Mouse (Mus musculus) intestine, embryonic 16.5 days (tissue): ENCODE data around the gene Dsn1. TPM values are rescaled to one million over a fixed set of nuclear protein-coding genes. Genes with fewer than 3 reads are reported as not detected.

Source experiments
- ATAC-seq: fragments of 200-750 bp; cut with Nextera tagmentation; 2 replicates; pipeline ENCODE4 v1.8.0; 2017; ENCODE audit warnings: moderate TSS enrichment, moderate library complexity
- H3K27ac ChIP-seq: fragments of 300-500 bp; sonication (generic); 2 replicates; pipeline ENCODE4 v1.5.1; 2014; ENCODE audit warnings: mild to moderate bottlenecking, low read length
- H3K27me3 ChIP-seq: fragments of 300-500 bp; sonication (generic); replicated peaks from 2 replicates; pipeline ENCODE4 v1.6.1; 2014; ENCODE audit warnings: low read length, control low read depth, mixed read lengths; ENCODE audit not compliant: control insufficient read depth, insufficient read depth
- H3K36me3 ChIP-seq: fragments of 300-500 bp; sonication (generic); 2 replicates; pipeline ENCODE4 v1.6.1; 2014; ENCODE audit warnings: low read length, control low read depth; ENCODE audit not compliant: control insufficient read depth, insufficient read depth
- H3K4me1 ChIP-seq: fragments of 300-500 bp; sonication (generic); 2 replicates; pipeline ENCODE4 v1.6.1; 2014; ENCODE audit warnings: low read length, control low read depth, mixed read lengths; ENCODE audit not compliant: control insufficient read depth, insufficient read depth
- H3K4me2 ChIP-seq: fragments of 300-500 bp; sonication (generic); 2 replicates; pipeline ENCODE4 v1.6.1; 2014; ENCODE audit warnings: low read depth, low read length, control low read depth
- H3K4me3 ChIP-seq: fragments of 300-500 bp; sonication (generic); 2 replicates; pipeline ENCODE4 v1.5.1; 2014; ENCODE audit warnings: mild to moderate bottlenecking, low read length
- H3K9ac ChIP-seq: fragments of 300-500 bp; sonication (generic); 2 replicates; pipeline ENCODE4 v1.6.1; 2014; ENCODE audit warnings: low read depth, low read length
- H3K9me3 ChIP-seq: fragments of 300-500 bp; sonication (generic); 2 replicates; pipeline ENCODE4 v1.6.1; 2016; ENCODE audit warnings: low read length, control low read depth; ENCODE audit not compliant: control insufficient read depth
- WGBS: fragments of 180-500 bp; shearing (Covaris S2); extraction: QIAGEN DNeasy Blood & Tissue Kit; methylation state at CpG from one replicate; pipeline ENCODE4 v1.1.7; 2014; 5-methylcytosine and 5-hydroxymethylcytosine counted together
- polyA plus RNA-seq: library from polyadenylated mRNA; unstranded; fragments of >200 nt; fragmentation: Nextera tagmentation; extraction: Ambion mirVana; gene quantifications from 2 replicates; pipeline ENCODE4 v1.2.1, GENCODE M21; 2015

Dsn1 gene
- polyA plus RNA-seq, 1 experiment from 2014 or later = 25.3 TPM

DNA sequence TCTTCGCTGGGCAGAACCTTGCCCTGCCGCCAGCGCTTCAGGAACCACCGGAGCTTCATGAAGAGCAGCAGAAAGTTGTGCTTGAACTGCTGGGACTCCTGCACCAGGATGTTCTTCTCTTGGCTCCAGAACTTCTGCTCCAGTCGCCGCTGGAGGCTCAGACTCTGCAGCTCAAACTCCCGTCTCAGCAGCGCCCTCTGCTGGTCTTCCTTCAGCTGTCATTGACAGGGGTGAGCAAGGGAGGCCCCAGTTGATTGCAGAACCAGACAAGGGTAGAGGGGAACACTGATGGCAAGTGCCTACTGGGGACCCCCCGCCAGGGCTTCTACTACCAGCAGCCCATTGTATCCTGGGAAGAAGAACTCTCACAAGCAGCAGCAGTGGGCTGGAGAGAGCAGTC lies 23.9 kb upstream of the Dsn1 start:
- H3K36me3 ChIP-seq = peaks cover 25% of the 10 kb centered on the region
- peak; percentile 44; the same call in 1 of the 2 replicates for ATAC-seq
- WGBS = 43% methylated on average over 9 of the region's 9 CpGs

DNA sequence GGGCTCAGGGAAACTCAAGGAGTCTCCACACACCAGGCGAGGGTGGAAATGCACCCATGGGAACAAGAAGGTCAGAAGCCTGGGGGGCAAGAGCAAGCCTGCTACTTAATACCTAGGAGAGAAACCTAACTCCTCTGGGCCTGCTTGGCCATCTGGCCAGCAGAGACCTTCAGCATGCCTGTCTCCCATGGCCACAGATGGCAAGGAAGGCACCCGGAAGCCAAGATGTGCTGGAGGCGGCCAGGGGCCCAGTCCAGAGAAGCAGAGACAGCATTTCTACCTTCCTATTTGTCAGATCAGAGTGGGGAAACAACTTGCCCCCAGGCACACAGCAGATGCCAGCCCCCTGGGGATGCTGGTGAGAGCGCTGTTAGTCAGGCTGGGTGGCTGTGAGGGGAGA lies 21.3 kb upstream of the Dsn1 start:
- H3K27ac ChIP-seq = no peak overlapping the region
- WGBS = 87% methylated on average over 4 of the region's 4 CpGs

More for the DNA sequence above, 23.9 kb upstream of the Dsn1 start:
- no peak overlapping the region for H3K4me3 ChIP-seq
- no peak overlapping the region for H3K27ac ChIP-seq
- no peaks in the 10 kb centered on the region for H3K9me3 ChIP-seq
- H3K4me1 ChIP-seq = no peaks in the 10 kb centered on the region
- no peak overlapping the region for H3K9ac ChIP-seq
- H3K4me2 ChIP-seq = no peak overlapping the region
- H3K27me3 ChIP-seq = no peaks in the 10 kb centered on the region

DNA sequence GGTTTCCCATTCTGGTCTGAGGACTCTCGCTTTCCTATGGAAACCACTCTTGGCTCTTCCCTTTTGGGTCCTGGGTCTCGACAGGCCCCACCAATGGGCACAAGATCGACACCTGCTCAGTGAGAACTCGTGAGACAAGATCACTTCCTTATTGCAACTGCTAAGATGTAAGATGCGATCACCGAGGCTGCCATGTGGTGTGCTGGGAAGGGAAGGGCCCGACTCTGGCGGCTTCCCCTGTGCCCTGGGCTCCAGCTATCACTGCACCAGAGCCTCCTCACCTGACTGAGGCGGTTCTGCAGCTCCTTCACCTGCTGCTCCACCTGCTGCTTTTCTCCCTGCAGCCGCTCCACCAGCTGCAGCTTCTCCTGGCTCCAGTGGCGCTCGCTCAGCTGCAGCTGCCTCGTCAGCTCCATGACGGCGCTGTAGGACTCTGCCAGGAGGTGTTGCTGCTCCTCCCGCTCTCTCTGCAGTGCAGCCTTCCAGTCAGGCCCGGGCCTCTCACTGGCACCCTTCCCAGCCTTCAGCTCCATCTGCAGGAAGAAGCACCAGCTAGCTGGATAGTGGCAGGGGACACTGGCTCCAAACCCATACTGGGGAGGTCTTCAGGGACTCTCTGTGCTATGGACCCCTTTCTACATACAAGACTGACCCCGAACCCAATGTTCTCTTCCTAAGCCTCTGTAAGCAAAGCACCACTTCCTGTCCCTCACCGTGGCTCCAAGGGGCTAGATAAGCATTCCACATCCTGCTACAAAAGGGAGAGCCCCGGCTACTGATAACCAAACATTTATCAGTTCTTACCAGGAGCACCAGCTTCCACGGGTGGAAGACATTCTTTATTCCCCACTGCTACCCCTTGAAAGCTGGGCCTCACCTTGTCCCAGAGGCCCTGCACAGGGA lies 20.4 kb upstream of the Dsn1 start:
- H3K4me3 ChIP-seq = no peak overlapping the region
- peaks cover 35% of the 10 kb centered on the region for H3K36me3 ChIP-seq
- no peaks in the 10 kb centered on the region for H3K9me3 ChIP-seq
- no peak overlapping the region for H3K27ac ChIP-seq
- no peak overlapping the region for H3K9ac ChIP-seq
- no peak overlapping the region for H3K4me2 ChIP-seq
- no peaks in the 10 kb centered on the region for H3K4me1 ChIP-seq
- peak; percentile 36; the same call in 1 of the 2 replicates for ATAC-seq
- WGBS = 86% methylated on average over 21 of the region's 21 CpGs
- no peaks in the 10 kb centered on the region for H3K27me3 ChIP-seq

More for the DNA sequence above, 21.3 kb upstream of the Dsn1 start:
- Histone ChIP-seq H3K4me2 (no peak overlapping the region), H3K36me3 (peaks cover 33% of the 10 kb centered on the region), H3K27me3 (no peaks in the 10 kb centered on the region), H3K4me1 (no peaks in the 10 kb centered on the region), H3K9me3 (no peaks in the 10 kb centered on the region), H3K4me3 (no peak overlapping the region), H3K9ac (no peak overlapping the region)
- ATAC-seq = no peak

DNA sequence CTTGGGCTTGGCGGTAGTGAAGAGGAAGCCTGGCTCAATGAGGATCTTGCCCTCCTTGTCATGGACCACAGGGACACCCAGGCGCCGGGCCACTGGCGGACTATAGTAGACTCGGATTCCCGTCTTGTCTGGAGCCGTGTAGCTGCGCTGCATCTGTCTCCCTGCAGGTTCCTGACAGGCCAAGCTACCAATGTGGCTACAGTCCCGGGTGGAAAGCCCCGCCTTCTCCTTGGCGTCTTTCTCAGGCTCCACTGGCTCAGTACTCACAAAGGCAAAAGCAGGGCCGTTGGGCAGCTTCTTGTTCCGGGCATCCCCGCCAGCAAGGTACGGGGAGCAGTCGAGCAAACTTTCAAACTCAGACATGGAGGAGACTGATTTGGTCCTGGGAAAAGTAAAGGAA lies 14.2 kb upstream of the Dsn1 start:
- no peak for ATAC-seq
- Histone ChIP-seq H3K4me1 (no peaks in the 10 kb centered on the region), H3K9me3 (no peaks in the 10 kb centered on the region), H3K4me3 (no peak overlapping the region), H3K4me2 (no peak overlapping the region), H3K9ac (no peak overlapping the region), H3K27ac (no peak overlapping the region), H3K27me3 (no peaks in the 10 kb centered on the region), H3K36me3 (peaks cover 36% of the 10 kb centered on the region)
- 94% methylated on average over 16 of the region's 16 CpGs for WGBS

DNA sequence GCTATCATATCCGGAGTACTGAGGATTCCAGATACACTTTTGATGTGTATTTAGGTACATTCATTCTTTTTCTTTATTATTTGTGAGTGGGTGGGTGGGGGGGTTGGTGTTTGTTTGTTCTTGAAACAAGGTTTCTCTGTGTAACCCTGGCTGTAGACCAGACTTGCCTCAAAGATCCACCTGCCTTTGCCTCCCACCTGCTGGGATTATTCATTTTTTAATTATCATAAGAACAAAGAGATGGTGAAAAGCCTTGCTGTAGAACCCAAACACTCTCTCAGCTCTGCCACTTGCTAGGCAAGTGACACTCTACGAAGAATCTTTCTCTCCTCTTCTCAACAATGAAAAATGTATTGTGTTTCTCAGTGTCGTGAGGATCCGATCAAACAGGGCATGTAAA lies 12.3 kb upstream of the Dsn1 start:
- Histone ChIP-seq H3K9me3 (no peaks in the 10 kb centered on the region), H3K4me3 (no peak overlapping the region), H3K4me2 (no peak overlapping the region), H3K4me1 (no peaks in the 10 kb centered on the region), H3K36me3 (peaks cover 26% of the 10 kb centered on the region; the same call in 1 of the 2 replicates), H3K27ac (no peak overlapping the region), H3K9ac (no peak overlapping the region), H3K27me3 (no peaks in the 10 kb centered on the region)
- WGBS = 94% methylated on average over 4 of the region's 4 CpGs
- no peak for ATAC-seq

DNA sequence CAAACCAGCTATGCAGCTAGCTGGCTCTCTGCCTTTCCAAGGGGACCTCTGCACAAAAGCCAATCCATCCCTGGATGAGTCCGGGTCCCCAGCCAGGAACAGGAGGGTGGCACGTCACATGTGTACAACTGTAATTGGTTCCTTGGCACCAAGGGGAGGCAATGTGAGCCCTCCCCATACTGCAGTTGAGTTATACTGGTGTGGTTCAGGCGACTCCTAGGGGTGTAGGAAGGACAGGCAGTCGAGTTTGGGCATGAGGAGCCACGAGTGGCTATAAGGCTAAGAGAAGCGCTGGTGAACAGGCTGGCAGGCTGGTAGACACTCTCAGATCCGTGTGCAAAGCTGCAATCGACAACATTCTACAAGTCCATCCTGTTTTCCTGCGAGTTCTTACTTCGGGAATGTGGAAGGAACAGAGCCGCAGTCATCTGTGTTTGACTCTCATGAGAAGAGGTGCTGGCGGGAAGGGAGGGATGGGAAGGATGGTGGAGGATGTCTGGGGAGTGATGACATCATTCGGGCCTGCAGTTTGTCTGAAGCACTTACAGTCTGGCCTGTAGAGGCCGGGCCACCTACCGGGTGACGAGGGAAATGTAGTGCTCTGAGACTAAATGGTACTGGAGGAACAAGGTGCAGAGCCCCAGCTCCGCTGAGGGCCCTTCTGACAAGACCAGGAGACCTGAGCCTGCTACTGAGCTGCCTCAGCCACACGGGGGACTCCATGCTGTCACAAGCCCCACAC lies 9.7 kb upstream of the Dsn1 start:
- ATAC-seq = no peak
- H3K9ac ChIP-seq = no peak overlapping the region
- no peak overlapping the region for H3K27ac ChIP-seq
- no peak overlapping the region for H3K4me2 ChIP-seq
- peaks cover 3% of the 10 kb centered on the region; the same call in 1 of the 2 replicates for H3K4me1 ChIP-seq
- H3K36me3 ChIP-seq = peaks cover 21% of the 10 kb centered on the region; the same call in 1 of the 2 replicates
- H3K27me3 ChIP-seq = no peaks in the 10 kb centered on the region
- 69% methylated on average over 18 of the region's 18 CpGs for WGBS
- H3K4me3 ChIP-seq = no peak overlapping the region
- H3K9me3 ChIP-seq = no peaks in the 10 kb centered on the region

DNA sequence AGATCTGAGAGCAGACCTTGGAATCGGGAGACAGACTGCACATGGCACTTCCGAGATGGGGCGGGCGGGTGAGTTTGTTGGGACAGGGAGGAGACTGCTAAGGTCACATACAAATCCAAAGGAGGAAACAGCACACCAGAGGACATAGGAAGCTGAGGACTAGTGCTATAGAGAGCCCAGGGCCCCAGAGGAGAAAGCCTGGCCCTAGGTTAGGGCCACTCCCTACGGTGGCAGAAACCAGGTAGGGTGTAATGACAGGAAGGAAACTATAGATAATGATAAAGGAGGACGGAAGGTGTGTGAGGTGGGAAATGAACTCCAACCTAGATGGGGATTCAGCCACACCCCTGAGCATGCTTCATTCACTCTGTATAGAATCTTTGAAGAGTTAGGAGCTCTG lies 5.4 kb upstream of the Dsn1 start:
- peak; percentile 81 for ATAC-seq
- 0 out of 2 replicates have a peak, but pooled peaks cover 6% of the 10 kb centered on the region for H3K36me3 ChIP-seq
- H3K27ac ChIP-seq = no peak overlapping the region
- 67% methylated on average over 6 of the region's 6 CpGs for WGBS
- no peaks in the 10 kb centered on the region for H3K9me3 ChIP-seq
- no peak overlapping the region for H3K4me3 ChIP-seq
- no peak overlapping the region for H3K9ac ChIP-seq
- no peaks in the 10 kb centered on the region for H3K27me3 ChIP-seq
- no peak overlapping the region for H3K4me2 ChIP-seq
- peaks cover 18% of the 10 kb centered on the region for H3K4me1 ChIP-seq

DNA sequence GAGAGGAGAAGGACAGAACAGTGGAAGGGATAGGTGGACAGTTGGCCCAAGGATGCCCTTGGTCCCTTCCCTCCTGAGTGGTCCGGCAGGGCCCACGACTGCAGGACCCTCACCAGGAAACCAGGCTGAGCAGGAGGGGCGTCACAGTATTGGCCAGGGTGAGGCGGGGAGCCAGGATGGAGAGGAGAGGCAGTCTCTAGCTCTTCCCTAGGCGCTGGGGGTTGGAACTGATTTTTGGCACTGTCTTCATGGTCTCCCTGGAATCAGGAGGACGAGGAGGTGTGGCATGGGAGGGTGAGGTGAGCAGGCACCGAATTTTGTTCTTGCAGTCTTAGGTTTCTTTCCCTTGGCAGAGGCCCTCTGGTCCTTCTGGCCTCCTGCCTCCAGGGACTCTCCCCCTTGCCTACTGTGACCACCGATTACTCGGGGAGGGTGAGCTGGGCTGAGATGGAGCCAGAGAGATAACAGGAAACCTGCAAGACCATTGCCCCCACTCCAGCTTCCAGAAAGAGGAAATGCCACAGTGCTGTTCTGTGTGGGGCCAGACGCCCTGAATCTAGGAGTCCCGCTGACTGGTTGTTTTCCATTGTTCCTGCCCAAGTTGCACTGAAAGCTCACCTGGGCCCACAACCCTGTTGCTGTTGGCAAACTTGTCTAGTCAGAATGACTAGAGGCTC lies 3.8 kb upstream of the Dsn1 start:
- H3K4me3 ChIP-seq = no peak overlapping the region
- H3K27ac ChIP-seq = no peak overlapping the region
- no peak overlapping the region for H3K9ac ChIP-seq
- peaks cover 26% of the 10 kb centered on the region for H3K4me1 ChIP-seq
- no peaks in the 10 kb centered on the region for H3K27me3 ChIP-seq
- 44% methylated on average over 11 of the region's 11 CpGs for WGBS
- no peaks in the 10 kb centered on the region for H3K9me3 ChIP-seq
- H3K4me2 ChIP-seq = no peak overlapping the region
- ATAC-seq = no peak
- H3K36me3 ChIP-seq = no peaks in the 10 kb centered on the region

DNA sequence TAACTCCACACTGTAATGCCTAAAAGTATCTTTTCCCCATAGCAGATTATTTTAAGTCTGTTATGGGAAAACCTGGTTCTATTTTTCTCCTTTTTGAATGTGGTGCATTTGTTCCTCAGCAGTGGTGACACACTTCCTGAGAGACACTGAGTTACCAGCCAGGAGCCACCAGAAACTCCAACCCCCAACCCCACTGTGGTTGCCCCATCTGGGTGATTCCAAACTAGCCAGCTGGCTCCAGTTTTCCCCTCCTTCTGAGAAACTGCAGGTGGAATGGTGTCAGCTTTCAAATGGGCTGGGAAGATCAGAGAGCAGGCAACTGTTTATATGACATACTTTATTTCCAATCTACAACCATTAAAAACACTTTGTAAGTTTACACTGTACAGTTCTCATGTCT lies 3.2 kb upstream of the Dsn1 start:
- Histone ChIP-seq H3K36me3 (no peaks in the 10 kb centered on the region), H3K27ac (no peak overlapping the region), H3K4me3 (no peak overlapping the region), H3K4me2 (no peak overlapping the region), H3K4me1 (peaks cover 28% of the 10 kb centered on the region), H3K9ac (no peak overlapping the region), H3K9me3 (no peaks in the 10 kb centered on the region), H3K27me3 (no peaks in the 10 kb centered on the region)
- no peak for ATAC-seq
